Mouse (Mus musculus) G1E-ER4 (cell line): ENCODE measurements around the gene Cdk18. TPM values are rescaled to one million over a fixed set of nuclear protein-coding genes. Genes with fewer than 3 reads are reported as not detected.

ENCODE experiments used
- GATA1 ChIP-seq: IDR thresholded peaks from one replicate; pipeline ENCODE4 v1.8.0; 2012; ENCODE audit warnings: low read length, inconsistent platforms
- polyA plus RNA-seq: library from polyadenylated mRNA; stranded (reverse); fragments of >175 nt; gene quantifications from 2 replicates; pipeline ENCODE4 v1.2.3, GENCODE M21; 2012

The Cdk18 gene
- not detected in 2 replicates for polyA plus RNA-seq

DNA sequence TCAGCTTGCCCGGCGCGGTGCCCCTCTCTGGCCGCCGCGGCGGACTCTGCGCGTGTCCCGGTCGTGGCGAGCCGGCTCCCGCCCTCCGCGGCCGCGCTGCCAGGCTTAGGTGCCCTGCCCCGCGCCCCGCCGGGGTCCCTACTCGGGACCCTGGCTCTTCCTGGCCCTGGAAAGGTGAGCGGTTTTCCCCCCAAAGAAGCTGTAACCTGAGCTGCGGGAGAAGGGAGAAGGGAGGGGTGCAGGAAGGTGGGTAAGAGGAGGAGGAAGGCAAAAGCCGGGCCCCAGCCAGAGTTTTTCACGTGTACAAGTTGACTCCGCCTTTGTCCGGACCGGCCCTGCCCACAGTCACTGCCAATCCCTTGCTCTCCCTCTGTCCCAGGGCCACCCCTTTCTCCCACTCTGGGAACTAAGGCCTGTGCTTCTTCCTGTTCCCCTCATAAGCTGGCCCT is at the start of gene Cdk18:
Cdk18 (minus strand) TSS at position 269 of the 449 bp plus-strand sequence.
- TF ChIP-seq GATA1, result no peak

DNA sequence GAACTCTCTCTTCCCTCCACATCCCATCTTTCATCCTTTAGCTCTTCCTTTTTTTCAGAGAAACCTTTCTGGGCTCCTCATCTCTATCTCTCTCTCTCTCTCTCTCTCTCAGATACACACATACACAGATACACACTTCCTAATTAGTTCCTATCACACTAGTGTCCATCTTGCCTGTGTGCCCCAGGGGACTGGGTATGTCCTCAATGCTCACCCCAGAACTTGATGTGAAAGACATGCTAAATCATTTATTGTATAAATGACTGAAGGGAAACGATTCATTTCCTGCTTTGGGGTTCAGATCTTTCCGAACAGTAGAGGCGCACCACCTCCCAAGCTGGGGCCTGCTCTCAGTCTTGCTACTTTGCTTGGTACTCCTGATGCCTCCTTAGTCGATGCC is 49.7 kb upstream of the Cdk18 start:
- no peak for TF ChIP-seq GATA1

DNA sequence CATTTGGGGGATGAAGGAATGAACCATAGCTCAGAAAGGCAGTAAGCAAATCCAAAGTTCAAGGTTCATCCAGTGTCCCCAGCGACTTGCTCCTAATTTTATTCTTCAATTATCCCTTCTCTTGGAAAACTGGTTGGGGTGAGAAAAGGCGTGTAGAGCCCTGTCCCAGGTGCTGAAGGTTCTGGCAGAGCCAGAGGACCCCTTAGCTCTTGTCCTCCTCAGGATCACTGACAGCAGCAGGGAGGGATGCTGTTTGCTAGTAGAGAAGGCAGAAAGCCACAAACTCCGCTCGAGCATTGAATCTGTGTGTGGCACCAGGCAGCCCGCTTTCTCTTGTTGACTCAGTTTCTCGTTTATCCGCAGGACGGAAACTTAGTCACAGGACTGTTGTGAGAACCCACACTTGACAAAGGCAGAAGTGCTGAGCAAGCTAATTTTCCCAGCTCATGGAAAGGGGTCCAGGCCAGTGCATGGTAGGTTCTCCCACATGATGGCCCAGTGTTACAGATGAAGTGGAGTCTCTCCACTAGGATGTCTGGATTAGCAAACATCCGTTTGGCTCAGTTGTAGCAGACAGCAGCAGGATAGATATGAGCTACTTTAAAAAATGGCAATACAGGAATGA is 49.1 kb upstream of the Cdk18 start:
- no peak for TF ChIP-seq GATA1

DNA sequence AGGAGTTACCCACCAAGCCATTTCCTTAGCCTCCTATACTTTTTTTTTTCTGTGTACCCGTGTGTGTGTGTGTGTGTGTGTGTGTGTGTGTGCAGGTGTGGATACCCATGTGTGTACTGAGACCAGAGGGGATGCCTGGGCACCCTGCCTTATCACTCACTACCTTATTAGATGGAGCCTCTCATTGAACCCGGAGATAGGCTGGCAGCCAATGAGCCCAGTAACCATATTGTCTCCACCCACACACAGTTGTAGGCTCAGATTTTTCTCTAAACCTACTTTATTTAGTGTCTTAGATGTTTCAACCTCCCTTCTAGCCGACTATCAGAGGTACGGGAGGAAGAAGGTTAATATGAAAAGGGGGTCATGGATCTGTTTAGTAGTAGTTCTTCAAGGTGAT is 46.8 kb upstream of the Cdk18 start:
- TF ChIP-seq GATA1, result no peak

DNA sequence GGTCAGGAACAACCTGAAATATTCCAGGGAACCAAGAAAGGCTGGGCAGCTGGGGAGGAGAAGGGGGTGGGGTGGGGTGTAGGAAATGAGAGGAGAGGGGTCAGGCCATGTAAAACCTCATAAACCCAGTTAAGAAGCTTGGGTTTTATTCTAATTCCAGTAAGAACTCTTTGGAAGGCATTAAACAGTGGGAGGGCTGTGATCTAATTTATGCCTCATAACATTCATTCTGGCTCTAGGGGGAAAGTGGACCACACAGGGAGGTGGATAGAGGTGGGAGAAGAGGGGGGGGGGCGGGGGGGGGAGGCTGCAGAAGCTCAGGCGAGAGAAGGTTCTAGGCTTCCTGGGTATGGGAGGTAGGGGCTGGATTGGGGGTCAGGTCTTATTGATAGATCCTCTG is 32.1 kb upstream of the Cdk18 start:
- no peak for TF ChIP-seq GATA1

DNA sequence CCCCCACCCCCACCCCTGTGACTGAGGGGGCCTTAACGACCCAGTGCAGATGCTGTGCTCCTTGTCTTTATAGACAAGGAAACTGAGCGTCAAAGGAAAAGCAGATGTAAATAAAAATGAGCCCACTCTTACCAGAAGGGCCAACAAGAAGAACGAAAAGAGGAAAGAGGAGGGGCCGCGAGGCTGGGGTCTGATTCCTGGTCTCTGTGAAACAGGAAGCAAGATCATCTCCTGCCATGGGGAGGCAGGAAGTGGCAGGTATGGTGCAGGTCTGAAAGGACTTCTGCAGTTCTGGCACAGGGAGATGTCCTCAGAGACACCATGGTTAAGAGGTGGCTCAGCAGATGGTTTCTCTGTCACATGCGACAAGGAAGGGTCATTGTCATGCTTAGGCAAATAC is 31.2 kb upstream of the Cdk18 start:
- TF ChIP-seq GATA1, result no peak

DNA sequence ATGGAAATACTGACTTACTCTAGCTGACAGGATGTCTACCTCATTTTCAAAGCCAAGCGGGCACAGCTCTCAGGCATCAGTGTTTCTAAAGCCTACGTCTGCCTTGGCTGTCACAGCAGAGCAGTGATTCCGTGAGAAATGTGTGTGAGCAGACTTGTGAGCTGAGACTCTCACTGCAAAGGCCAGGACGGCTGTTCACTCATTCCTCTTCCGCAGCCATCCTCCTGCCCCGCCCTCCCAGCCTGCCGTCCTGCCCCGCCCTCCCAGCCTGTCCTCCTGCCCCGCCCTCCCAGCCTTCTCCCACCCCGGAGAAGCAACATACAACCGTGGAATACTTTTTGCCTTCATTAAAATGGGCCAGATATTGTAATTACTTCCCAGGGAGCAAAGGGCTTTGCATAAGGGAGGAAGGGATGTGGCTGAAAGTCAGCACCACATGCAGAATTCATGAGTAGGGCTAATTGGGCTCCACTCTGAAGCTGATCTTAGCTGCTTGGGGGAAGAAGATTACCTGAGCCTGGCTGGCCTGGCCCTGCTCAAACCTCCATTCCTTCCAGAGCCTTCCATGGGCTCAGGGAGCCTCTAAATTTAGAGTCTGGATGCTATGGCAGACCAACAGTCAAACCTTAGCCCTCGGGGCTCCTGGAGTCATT is 28.8 kb upstream of the Cdk18 start:
- no peak for TF ChIP-seq GATA1

DNA sequence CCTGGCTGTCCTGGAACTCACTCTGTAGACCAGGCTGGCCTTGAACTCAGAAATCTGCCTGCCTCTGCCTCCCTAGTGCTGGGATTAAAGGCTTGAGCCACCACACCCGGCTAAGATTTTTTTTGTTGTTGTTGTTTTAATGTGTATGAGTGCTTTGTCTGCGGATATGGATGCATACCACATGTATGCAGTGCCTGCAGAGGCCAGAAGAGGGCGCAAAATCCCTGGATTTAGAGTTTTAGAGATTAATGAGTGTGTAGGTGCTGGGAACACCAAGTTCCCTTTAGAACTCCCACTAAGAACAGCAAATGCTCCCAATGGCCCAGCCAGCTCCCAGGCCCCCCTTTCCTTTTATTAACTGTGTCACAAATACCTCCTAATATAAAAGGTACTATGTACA is 26.4 kb upstream of the Cdk18 start:
- no peak for TF ChIP-seq GATA1

DNA sequence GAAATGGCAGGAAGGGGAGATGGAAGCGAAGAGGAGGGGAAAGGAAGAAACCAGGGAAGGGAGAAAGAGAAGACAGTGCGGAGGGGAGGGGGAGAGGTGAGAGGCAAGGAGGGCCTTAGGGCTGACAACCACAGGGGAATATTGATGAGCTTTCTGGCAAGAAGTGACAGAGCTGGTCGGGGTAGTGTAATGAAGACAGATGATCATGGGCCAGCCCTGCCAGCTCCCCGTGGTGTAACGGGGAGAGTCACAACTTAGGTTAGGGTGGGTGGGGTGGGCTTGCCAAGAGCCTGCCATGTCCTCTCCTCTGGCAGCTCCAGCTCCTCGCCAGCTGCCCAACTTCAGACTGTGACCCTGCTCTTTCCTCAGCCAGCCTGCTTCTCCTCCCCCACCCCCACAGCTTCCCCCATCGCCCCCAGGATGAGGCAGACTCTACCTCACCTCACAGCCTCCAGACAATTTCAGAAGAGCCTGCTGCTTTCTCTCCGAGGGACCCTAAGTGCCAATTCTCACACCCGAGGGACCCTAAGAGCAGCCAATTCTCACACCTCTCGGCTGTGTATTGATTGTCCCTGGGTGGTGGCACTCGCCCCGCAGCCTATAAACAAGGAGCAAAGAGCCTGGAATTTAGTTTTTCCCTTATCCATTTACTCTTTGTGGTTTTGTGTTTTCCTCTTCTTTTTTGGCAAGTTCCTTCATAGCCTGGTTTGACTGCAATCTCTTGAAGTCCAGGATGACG is 25.5 kb upstream of the Cdk18 start:
- no peak for TF ChIP-seq GATA1

DNA sequence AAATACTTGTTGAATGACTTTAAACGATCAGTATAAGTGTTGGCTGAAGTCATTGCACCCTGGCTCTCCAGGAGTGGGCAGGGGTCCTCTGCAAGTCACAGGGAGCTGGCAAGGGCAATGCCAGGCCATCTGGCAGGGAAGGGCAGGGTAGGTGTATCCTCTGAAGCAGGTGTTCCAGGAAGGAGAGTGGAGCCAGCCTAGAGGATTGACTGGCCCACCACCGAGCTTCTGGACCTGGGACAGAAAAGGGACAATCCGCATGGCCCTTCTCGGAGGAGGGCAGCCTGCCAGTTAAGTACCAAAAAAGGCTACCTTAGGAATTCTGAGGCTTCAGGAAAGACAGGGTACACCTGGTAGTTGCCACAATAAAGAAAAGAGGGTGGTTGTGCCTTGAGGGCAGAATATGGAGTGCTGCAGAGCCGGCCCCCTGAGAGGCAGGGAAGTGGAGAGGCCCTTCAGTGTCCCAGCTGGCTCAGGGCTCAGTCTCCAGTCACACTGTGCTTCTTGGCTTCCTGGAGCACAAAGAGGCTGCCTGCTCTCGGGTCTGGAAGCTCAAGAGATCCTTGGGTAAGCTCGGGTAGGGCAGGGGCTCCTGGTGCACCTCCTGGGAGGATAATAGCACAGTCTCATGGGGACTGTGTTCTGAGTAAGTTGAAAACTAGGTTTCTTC is 21.9 kb upstream of the Cdk18 start:
- TF ChIP-seq GATA1, result no peak

DNA sequence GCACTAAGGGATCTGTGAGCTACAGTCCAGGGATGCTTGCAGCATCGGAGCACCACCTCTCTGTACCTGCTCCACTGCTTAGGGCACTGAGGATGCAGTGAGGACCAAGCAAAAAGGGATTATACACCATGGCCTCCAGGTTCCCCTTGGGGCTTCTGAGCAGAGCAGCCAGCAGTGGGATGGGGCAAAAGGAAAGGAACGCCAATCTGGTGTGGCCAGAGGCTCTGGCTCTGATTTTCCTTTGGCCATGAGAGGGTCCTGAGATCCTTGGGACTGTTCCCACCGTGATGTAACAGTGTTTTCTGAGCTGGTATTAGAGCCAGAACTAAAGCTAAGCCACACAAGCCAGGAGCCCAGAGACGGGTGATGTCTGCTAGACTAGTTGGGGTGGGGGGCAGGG is 20.2 kb upstream of the Cdk18 start:
- TF ChIP-seq GATA1, result no peak

DNA sequence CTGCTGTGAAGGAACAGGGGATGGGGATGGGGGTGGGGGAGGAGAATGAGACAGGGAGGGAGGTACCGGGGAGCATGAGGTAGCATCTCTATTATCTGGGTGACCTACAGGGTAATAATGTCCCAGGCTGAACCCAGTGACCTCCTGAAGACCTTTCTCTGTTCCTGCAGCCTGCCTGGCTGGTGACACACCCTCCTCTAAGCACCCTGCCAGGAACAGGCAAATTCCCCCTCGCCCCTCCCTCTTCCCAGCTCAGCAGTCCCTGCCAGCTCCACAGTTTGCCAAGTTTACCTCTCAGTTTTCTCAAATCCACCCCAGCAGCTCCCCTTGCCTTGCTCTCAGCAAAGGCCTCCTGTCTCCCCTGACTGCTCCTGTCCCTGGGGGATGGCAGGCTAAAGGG is 19.3 kb upstream of the Cdk18 start:
- TF ChIP-seq GATA1, result no peak

DNA sequence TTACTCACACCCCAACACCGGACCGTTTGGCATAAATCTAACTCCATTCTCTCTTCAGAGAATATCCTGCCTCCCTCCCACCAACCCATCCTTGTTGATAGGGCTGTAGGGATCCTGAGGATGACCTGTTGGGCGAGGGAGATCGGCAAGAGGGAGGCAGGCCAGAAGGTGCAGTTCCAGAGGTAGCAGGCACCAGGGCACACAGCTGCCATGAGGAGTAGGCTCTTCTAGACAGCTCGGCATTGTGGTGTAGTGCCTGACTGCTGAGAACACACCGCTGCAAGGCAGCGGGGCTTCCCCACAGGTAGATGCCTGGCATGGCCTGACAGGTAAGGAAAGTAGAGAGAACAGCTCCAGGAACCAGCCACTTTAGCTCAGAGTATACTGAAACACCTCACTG is 18.3 kb upstream of the Cdk18 start:
- no peak for TF ChIP-seq GATA1

DNA sequence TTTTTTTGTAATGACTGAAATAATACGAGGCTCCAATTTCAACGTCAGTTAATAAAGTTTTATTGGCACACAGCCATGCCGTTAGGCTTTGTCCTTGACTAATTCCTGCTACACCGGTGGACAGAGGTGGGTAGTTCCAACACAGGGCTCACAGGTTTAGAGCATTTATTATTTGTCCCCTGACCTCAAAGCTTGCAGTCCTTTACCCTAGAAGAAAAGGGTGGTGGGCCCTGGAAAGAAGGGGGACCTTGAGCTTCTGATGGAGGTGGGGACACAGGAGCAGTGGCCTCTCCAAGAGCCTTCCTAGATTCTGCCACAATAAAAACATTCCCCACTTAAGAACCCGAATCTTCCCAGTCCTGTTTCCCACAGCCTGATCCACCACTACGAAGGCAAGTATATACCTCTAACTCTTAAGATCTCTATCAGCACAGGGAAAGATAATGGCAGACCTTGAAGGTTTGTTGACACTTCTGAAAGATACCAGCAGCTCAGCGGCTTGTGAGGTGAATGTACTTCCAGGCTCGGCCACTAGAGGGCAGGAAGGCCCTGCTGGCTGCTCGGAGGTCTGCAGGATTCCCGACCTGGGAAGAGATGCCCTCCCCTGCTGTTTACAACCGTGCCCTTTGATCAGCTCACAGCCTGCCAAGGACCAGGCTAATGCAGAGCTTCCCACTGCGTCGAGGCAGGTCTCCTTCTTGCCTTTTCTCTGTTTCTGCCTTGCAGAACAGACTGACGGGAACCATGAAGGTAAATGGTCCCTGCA is 17.7 kb upstream of the Cdk18 start:
- no peak for TF ChIP-seq GATA1

DNA sequence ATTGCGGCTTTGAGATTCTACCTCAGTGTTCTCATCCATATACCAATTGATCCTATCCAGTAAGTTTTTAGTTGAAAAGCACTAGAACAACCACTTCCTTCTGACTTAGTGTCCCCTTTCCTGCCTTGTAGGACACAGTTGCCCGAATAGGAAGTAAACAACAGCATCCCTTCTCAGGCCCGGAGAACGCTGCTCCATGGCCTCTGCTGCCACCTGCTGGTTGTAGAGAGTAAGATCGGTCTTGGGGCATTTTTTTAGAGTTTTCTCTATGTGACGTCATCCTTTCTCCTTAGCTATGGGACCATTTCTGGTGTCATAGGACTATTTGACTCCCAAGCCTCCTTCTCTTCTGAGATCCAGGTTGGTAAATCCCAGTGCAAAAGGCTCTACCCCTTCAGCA is 16.3 kb upstream of the Cdk18 start:
- no peak for TF ChIP-seq GATA1

DNA sequence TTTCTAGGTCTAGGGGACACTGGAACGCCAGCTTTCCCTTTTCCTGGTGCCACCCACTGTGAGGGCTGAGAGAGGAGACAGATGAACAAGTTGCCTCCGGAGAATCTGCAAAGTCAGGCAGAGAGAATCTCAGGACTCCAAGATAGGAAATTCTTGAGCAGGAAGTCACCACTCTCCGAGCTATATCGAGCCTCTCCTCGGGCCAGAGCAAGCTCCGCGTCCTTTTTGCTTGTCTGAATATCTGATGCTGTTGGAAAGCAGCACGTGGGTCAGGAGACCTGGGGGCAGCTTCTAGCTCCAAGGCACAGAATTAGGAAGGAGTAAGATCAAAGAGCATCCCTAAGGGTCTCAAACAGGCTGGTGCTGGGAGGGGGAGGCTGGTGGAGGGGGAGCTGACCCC is 14.2 kb upstream of the Cdk18 start:
- TF ChIP-seq GATA1, result no peak
